Mouse (Mus musculus): ENCODE results near the gene 6030408B16Rik. TPM values are rescaled to one million over a fixed set of nuclear protein-coding genes. Genes with fewer than 3 reads are reported as not detected.

The 6030408B16Rik gene
- total RNA-seq, 1 experiment = 0.22 TPM

DNA sequence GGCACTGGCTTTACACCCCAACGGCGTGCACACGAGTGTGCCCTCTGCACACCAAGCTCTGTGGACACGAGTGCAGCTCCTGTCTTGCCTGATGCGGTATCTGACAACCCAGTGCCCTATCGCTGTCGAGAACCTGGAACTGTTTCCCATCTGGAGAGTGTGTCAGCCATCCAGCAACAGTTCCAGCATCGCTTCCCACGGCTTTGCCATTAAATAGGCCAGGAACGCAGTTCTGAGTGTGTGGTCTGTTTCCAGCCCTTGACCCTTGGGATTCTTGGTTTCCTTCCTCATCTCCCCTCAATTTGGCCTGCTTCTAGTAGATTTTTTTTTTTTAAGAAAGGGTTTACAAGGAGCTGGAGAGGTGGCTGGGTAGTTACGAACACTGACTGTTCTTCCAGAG lies 3.1 kb downstream of the 6030408B16Rik start:
- Histone ChIP-seq H3K9ac (ENCODE audit: insufficient read depth, low read depth, low read length, poor library complexity, severe bottlenecking) (no peak overlapping the region), H3K27ac (ENCODE audit: insufficient read depth, low read depth, low read length, poor library complexity, severe bottlenecking) (no peak overlapping the region), H3K4me3 (ENCODE audit: insufficient read depth in 1 of 2, low read depth in 1 of 2, low read length in 2 of 2, poor library complexity in 1 of 2, severe bottlenecking in 1 of 2) (no peak overlapping the region), H3K9me3 (ENCODE audit: control insufficient read depth, insufficient read depth, low read depth, low read length) (no peaks in the 10 kb centered on the region), H3K4me1 (ENCODE audit: control insufficient read depth in 2 of 2, insufficient read depth in 2 of 2, low read length in 2 of 2, poor library complexity in 1 of 2) (peaks cover 0 to 4% of the 10 kb centered on the region in 2 experiments; a peak in 1 of 4 replicates), H3K36me3 (ENCODE audit: control insufficient read depth, insufficient read depth, low read length, poor library complexity, severe bottlenecking) (peaks cover 5% of the 10 kb centered on the region)
- in situ Hi-C loops (cut with MboI; ENCODE audit: low sequenced_read_pairs in 2 of 2, unreplicated experiment in 2 of 2) = no loop called here
- TF ChIP-seq CHD2 (IDR thresholded peaks at IDR 0.05; ENCODE audit: low read depth, low read length) (no peak), MAFK (IDR thresholded peaks at IDR 0.05; ENCODE audit: insufficient read depth, low read depth, low read length) (no peak), HCFC1 (IDR thresholded peaks at IDR 0.05; ENCODE audit: borderline replicate concordance, insufficient read depth, low read length) (no peak), ZC3H11A (IDR thresholded peaks at IDR 0.05; ENCODE audit: borderline replicate concordance, low read depth, low read length) (no peak), ZNF384 (IDR thresholded peaks at IDR 0.05; ENCODE audit: low read depth, low read length) (no peak)
- DNase-seq (ENCODE audit: low read depth, low spot score) = no peak

DNA sequence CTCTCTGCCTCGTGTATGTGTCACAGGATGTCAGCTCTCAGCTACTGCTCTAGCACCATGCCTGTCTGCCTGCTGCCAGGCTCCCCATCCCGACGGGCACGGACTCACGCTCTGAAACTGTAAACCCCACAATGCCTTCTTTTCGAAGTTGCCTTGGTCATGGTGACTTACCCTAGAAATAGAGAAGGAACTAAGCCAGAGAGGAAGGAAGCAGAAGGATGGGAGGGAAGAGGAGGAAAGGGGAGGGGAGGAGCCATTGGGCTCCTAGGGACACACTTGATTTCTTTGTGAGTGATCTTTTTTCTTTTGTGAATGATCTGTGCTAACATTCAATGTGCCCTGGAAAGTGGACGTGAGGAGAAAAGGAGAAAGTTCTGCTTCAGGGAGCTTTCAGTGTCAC lies 5.0 kb downstream of the 6030408B16Rik start:
- H3K27ac ChIP-seq (ENCODE audit: insufficient read depth, low read depth, low read length, poor library complexity, severe bottlenecking) = no peak overlapping the region
- H3K36me3 ChIP-seq (ENCODE audit: control insufficient read depth, insufficient read depth, low read length, poor library complexity, severe bottlenecking) = no peaks in the 10 kb centered on the region
- TF ChIP-seq ZC3H11A (IDR thresholded peaks at IDR 0.05; ENCODE audit: borderline replicate concordance, low read depth, low read length) (no peak), ZNF384 (IDR thresholded peaks at IDR 0.05; ENCODE audit: low read depth, low read length) (no peak), CHD2 (IDR thresholded peaks at IDR 0.05; ENCODE audit: low read depth, low read length) (no peak), HCFC1 (IDR thresholded peaks at IDR 0.05; ENCODE audit: borderline replicate concordance, insufficient read depth, low read length) (no peak), MAFK (IDR thresholded peaks at IDR 0.05; ENCODE audit: insufficient read depth, low read depth, low read length) (no peak)
- H3K9ac ChIP-seq (ENCODE audit: insufficient read depth, low read depth, low read length, poor library complexity, severe bottlenecking) = no peak overlapping the region
- no peak overlapping the region for H3K4me3 ChIP-seq (ENCODE audit: insufficient read depth in 1 of 2, low read depth in 1 of 2, low read length in 2 of 2, poor library complexity in 1 of 2, severe bottlenecking in 1 of 2)
- no peak for DNase-seq (ENCODE audit: low read depth, low spot score)
- peaks cover 0 to 3% of the 10 kb centered on the region in 2 experiments; a peak in 1 of 4 replicates for H3K4me1 ChIP-seq (ENCODE audit: control insufficient read depth in 2 of 2, insufficient read depth in 2 of 2, low read length in 2 of 2, poor library complexity in 1 of 2)
- in situ Hi-C loops (cut with MboI; ENCODE audit: low sequenced_read_pairs in 2 of 2, unreplicated experiment in 2 of 2) = no loop called here
- H3K9me3 ChIP-seq (ENCODE audit: control insufficient read depth, insufficient read depth, low read depth, low read length) = no peaks in the 10 kb centered on the region

GRCm38 (mm10) chr15:101298550-101298949 lies 5.5 kb downstream of the 6030408B16Rik start:
- Histone ChIP-seq H3K9ac (ENCODE audit: insufficient read depth, low read depth, low read length, poor library complexity, severe bottlenecking) (no peak overlapping the region), H3K36me3 (ENCODE audit: control insufficient read depth, insufficient read depth, low read length, poor library complexity, severe bottlenecking) (no peaks in the 10 kb centered on the region), H3K4me3 (ENCODE audit: insufficient read depth in 1 of 2, low read depth in 1 of 2, low read length in 2 of 2, poor library complexity in 1 of 2, severe bottlenecking in 1 of 2) (no peak overlapping the region), H3K4me1 (ENCODE audit: control insufficient read depth in 2 of 2, insufficient read depth in 2 of 2, low read length in 2 of 2, poor library complexity in 1 of 2) (no peaks in the 10 kb centered on the region; a peak in 1 of 4 replicates), H3K27ac (ENCODE audit: insufficient read depth, low read depth, low read length, poor library complexity, severe bottlenecking) (no peak overlapping the region), H3K9me3 (ENCODE audit: control insufficient read depth, insufficient read depth, low read depth, low read length) (no peaks in the 10 kb centered on the region)
- no peak for DNase-seq (ENCODE audit: low read depth, low spot score)
- TF ChIP-seq ZNF384 (IDR thresholded peaks at IDR 0.05; ENCODE audit: low read depth, low read length) = no peak
- no peak for TF ChIP-seq ZC3H11A (IDR thresholded peaks at IDR 0.05; ENCODE audit: borderline replicate concordance, low read depth, low read length)
- no peak for TF ChIP-seq MAFK (IDR thresholded peaks at IDR 0.05; ENCODE audit: insufficient read depth, low read depth, low read length)
- TF ChIP-seq CHD2 (IDR thresholded peaks at IDR 0.05; ENCODE audit: low read depth, low read length) = no peak
- no peak for TF ChIP-seq HCFC1 (IDR thresholded peaks at IDR 0.05; ENCODE audit: borderline replicate concordance, insufficient read depth, low read length)
- in situ Hi-C loops (cut with MboI; ENCODE audit: low sequenced_read_pairs in 2 of 2, unreplicated experiment in 2 of 2) = no loop called here

GRCm38 (mm10) chr15:101299480-101299960 lies 6.5 kb downstream of the 6030408B16Rik start:
- Histone ChIP-seq H3K9me3 (ENCODE audit: control insufficient read depth, insufficient read depth, low read depth, low read length) (no peaks in the 10 kb centered on the region), H3K36me3 (ENCODE audit: control insufficient read depth, insufficient read depth, low read length, poor library complexity, severe bottlenecking) (no peaks in the 10 kb centered on the region), H3K27ac (ENCODE audit: insufficient read depth, low read depth, low read length, poor library complexity, severe bottlenecking) (no peak overlapping the region), H3K4me3 (ENCODE audit: insufficient read depth in 1 of 2, low read depth in 1 of 2, low read length in 2 of 2, poor library complexity in 1 of 2, severe bottlenecking in 1 of 2) (no peak overlapping the region), H3K4me1 (ENCODE audit: control insufficient read depth in 2 of 2, insufficient read depth in 2 of 2, low read length in 2 of 2, poor library complexity in 1 of 2) (no peaks in the 10 kb centered on the region; a peak in 1 of 4 replicates), H3K9ac (ENCODE audit: insufficient read depth, low read depth, low read length, poor library complexity, severe bottlenecking) (no peak overlapping the region)
- no peak for DNase-seq (ENCODE audit: low read depth, low spot score)
- TF ChIP-seq ZC3H11A (IDR thresholded peaks at IDR 0.05; ENCODE audit: borderline replicate concordance, low read depth, low read length) (no peak), MAFK (IDR thresholded peaks at IDR 0.05; ENCODE audit: insufficient read depth, low read depth, low read length) (no peak), HCFC1 (IDR thresholded peaks at IDR 0.05; ENCODE audit: borderline replicate concordance, insufficient read depth, low read length) (no peak), CHD2 (IDR thresholded peaks at IDR 0.05; ENCODE audit: low read depth, low read length) (no peak)
- in situ Hi-C loops (cut with MboI; ENCODE audit: low sequenced_read_pairs in 2 of 2, unreplicated experiment in 2 of 2) = no loop called here

DNA sequence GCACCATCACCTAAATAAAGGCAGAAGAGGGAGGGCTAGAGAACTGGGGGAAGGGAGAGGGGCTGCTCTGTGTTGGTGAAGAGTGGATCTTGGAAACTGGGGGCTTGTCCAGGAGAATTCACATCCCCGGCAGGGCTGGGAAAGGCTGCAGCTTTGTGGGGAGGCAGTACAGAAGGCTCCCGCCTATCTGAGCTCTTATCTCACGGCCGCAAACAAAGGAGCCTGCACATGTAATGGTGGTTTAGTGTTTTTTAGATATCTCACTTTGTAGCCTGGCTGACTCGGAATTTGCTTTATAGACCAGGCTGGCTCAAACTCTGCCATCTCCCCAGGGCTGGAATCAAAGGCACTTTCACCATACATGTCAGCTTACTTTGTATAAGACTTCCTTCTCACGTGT lies 7.1 kb downstream of the 6030408B16Rik start:
- H3K27ac ChIP-seq (ENCODE audit: insufficient read depth, low read depth, low read length, poor library complexity, severe bottlenecking) = no peak overlapping the region

More for the DNA sequence above, 7.1 kb downstream of the 6030408B16Rik start:
- H3K9ac ChIP-seq (ENCODE audit: insufficient read depth, low read depth, low read length, poor library complexity, severe bottlenecking) = no peak overlapping the region
- H3K9me3 ChIP-seq (ENCODE audit: control insufficient read depth, insufficient read depth, low read depth, low read length) = no peaks in the 10 kb centered on the region
- TF ChIP-seq ZNF384 (IDR thresholded peaks at IDR 0.05; ENCODE audit: low read depth, low read length) (no peak), CHD2 (IDR thresholded peaks at IDR 0.05; ENCODE audit: low read depth, low read length) (no peak), ZC3H11A (IDR thresholded peaks at IDR 0.05; ENCODE audit: borderline replicate concordance, low read depth, low read length) (no peak), MAFK (IDR thresholded peaks at IDR 0.05; ENCODE audit: insufficient read depth, low read depth, low read length) (no peak), HCFC1 (IDR thresholded peaks at IDR 0.05; ENCODE audit: borderline replicate concordance, insufficient read depth, low read length) (no peak)
- in situ Hi-C loops (cut with MboI; ENCODE audit: low sequenced_read_pairs in 2 of 2, unreplicated experiment in 2 of 2) = no loop called here
- H3K36me3 ChIP-seq (ENCODE audit: control insufficient read depth, insufficient read depth, low read length, poor library complexity, severe bottlenecking) = no peaks in the 10 kb centered on the region
- DNase-seq (ENCODE audit: low read depth, low spot score) = no peak
- H3K4me1 ChIP-seq (ENCODE audit: control insufficient read depth in 2 of 2, insufficient read depth in 2 of 2, low read length in 2 of 2, poor library complexity in 1 of 2) = no peaks in the 10 kb centered on the region; a peak in 1 of 4 replicates
- no peak overlapping the region for H3K4me3 ChIP-seq (ENCODE audit: insufficient read depth in 1 of 2, low read depth in 1 of 2, low read length in 2 of 2, poor library complexity in 1 of 2, severe bottlenecking in 1 of 2)

Data from ES-E14 (cell line).